Mouse (Mus musculus) thymus, adult 2 months (tissue): Measurements from ENCODE around the gene Nr1h2.

Source experiments
- CTCF ChIP-seq: fragments of 200-500 bp; IDR thresholded peaks from 2 replicates; pipeline ENCODE4 v1.5.1; 2012; ENCODE audit warnings: mild to moderate bottlenecking, control low read depth, low read length, moderate library complexity, borderline replicate concordance; ENCODE audit not compliant: control insufficient read depth, poor library complexity, insufficient read depth; ENCODE audit errors: extremely low read depth
- POLR2A ChIP-seq: fragments of 200-500 bp; IDR thresholded peaks from 2 replicates; pipeline ENCODE4 v1.6.1; 2012; ENCODE audit warnings: mild to moderate bottlenecking, low read length, control low read depth, moderate library complexity; ENCODE audit not compliant: control insufficient read depth, poor library complexity, insufficient read depth; ENCODE audit errors: extremely low read depth

DNA sequence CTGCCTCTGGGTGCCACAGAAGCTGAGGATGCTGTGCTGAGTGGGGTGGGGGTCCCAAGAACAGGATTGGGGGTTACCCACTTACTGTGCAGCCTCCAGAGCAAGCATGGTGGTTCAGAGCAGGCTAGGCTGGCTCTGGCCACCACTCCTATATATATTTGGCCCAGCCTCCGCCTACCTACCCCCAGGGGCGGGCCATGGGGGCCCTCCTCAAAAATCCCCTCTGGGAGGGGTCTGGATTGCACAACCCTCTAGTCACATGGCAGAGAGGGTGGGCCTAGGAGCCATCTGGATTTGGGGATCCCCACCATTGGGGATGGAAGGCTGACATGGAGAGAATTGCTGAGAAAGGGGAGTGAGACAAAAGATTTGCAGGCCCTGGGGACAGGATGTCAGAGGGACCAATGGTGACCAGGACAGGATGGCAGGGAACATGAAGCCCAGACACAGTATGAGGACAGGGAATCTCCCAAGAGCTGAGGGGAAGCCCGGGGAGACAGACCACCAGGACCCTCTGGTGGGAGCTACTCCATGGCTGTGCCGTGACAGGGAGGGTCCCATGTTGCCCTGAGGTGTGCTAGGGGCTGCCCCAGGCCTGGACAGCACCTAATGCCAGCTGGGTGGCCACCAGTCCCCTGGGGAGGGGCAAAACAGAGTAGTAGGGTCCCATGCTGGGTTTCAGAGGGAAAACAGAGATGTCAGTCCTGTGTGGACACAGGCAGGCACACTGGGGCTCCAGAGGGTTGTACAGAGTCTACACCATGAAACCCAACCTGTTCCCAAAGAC lies 21.6 kb downstream of the Nr1h2 start, which contains the start of gene Spib:
- TF ChIP-seq CTCF: no peak
- no peak for TF ChIP-seq POLR2A
